Mouse (Mus musculus): ENCODE results near the gene Rabgap1l.

- no peak for TF ChIP-seq CTCF (IDR thresholded peaks at IDR 0.05)
- no peak for TF ChIP-seq EP300 (IDR thresholded peaks at IDR 0.05)
These were observed 511.5 kb downstream of the Rabgap1l start for GRCm38 (mm10) chr1:160281337-160282084.
